Mouse (Mus musculus) myocyte (in vitro differentiated cells): Measurements from ENCODE around the gene Ppara.

Source experiments
- POLR2A ChIP-seq: IDR thresholded peaks from one replicate; pipeline ENCODE4 v1.6.1; 2011; ENCODE audit warnings: low read depth, mild to moderate bottlenecking, control low read depth, moderate library complexity; ENCODE audit not compliant: insufficient read length
- USF1 ChIP-seq: IDR thresholded peaks from one replicate; pipeline ENCODE4 v1.6.1; 2011; ENCODE audit warnings: low read depth, mild to moderate bottlenecking, control low read depth, moderate library complexity

- no peak for TF ChIP-seq POLR2A
- no peak for TF ChIP-seq USF1
These were observed 31.9 kb downstream of the Ppara start for GRCm38 (mm10) chr15:85766677-85767076.
